Mouse (Mus musculus): ENCODE data around the gene Ereg.

Gene Ereg

GRCm38 (mm10) chr5:91074450-91074950, at the start of gene Ereg:
TSS of gene Ereg (plus strand) at chr5:91074622.
- DNase-seq (ENCODE audit: low read depth, low spot score) = no peak

GRCm38 (mm10) chr5:91027164-91027563, 47.3 kb upstream of the Ereg start, which contains the start of gene Epgn:
TSS of gene Epgn (plus strand) at chr5:91027464.
- no peak for DNase-seq (ENCODE audit: low read depth, low spot score)

- no peak for DNase-seq (ENCODE audit: low read depth, low spot score)
Measured at GRCm38 (mm10) chr5:91027840-91028239, 46.6 kb upstream of the Ereg start.

GRCm38 (mm10) chr5:91030629-91031028, 43.8 kb upstream of the Ereg start:
- DNase-seq (ENCODE audit: low read depth, low spot score) = no peak

- no peak for DNase-seq (ENCODE audit: low read depth, low spot score)
Measured at GRCm38 (mm10) chr5:91035341-91035740, 39.1 kb upstream of the Ereg start.

GRCm38 (mm10) chr5:91036628-91037027, 37.8 kb upstream of the Ereg start:
- DNase-seq (ENCODE audit: low read depth, low spot score) = no peak

GRCm38 (mm10) chr5:91037756-91038155, 36.7 kb upstream of the Ereg start:
- DNase-seq (ENCODE audit: low read depth, low spot score) = no peak

GRCm38 (mm10) chr5:91038547-91038946, 35.9 kb upstream of the Ereg start:
- DNase-seq (ENCODE audit: low read depth, low spot score) = peak; percentile 6

- no peak for DNase-seq (ENCODE audit: low read depth, low spot score)
Measured at GRCm38 (mm10) chr5:91038963-91039362, 35.5 kb upstream of the Ereg start.

- no peak for DNase-seq (ENCODE audit: low read depth, low spot score)
Measured at GRCm38 (mm10) chr5:91047987-91048386, 26.4 kb upstream of the Ereg start.

- no peak for DNase-seq (ENCODE audit: low read depth, low spot score)
Measured at GRCm38 (mm10) chr5:91048397-91048796, 26.0 kb upstream of the Ereg start.

GRCm38 (mm10) chr5:91072340-91072739, 2.1 kb upstream of the Ereg start:
- no peak for DNase-seq (ENCODE audit: low read depth, low spot score)

GRCm38 (mm10) chr5:91073626-91074025, 796 bp upstream of the Ereg start:
- DNase-seq (ENCODE audit: low read depth, low spot score) = no peak

- no peak for DNase-seq (ENCODE audit: low read depth, low spot score)
Measured at GRCm38 (mm10) chr5:91074026-91074425, 396 bp upstream of the Ereg start.

GRCm38 (mm10) chr5:91075021-91075420, 599 bp downstream of the Ereg start:
- no peak for DNase-seq (ENCODE audit: low read depth, low spot score)

- DNase-seq (ENCODE audit: low read depth, low spot score) = no peak
Measured at GRCm38 (mm10) chr5:91083016-91083415, 8.6 kb downstream of the Ereg start.

GRCm38 (mm10) chr5:91085291-91085690, 10.9 kb downstream of the Ereg start:
- DNase-seq (ENCODE audit: low read depth, low spot score) = no peak

- DNase-seq (ENCODE audit: low read depth, low spot score) = no peak
Measured at GRCm38 (mm10) chr5:91090301-91090700, 15.9 kb downstream of the Ereg start.

GRCm38 (mm10) chr5:91097911-91098614, 23.6 kb downstream of the Ereg start:
- no peak for DNase-seq (ENCODE audit: low read depth, low spot score)

- DNase-seq (ENCODE audit: low read depth, low spot score) = no peak
Measured at GRCm38 (mm10) chr5:91101742-91102141, 27.3 kb downstream of the Ereg start.

GRCm38 (mm10) chr5:91103943-91104665, 29.7 kb downstream of the Ereg start:
- no peak for DNase-seq (ENCODE audit: low read depth, low spot score)

GRCm38 (mm10) chr5:91106248-91106647, 31.8 kb downstream of the Ereg start:
- DNase-seq (ENCODE audit: low read depth, low spot score) = no peak

All from A20 (cell line).